Mouse (Mus musculus): ENCODE measurements around the gene Sgcb.
"Not testable (repeated sequence)": the region's sequence is repeated elsewhere in the genome, so short reads cannot be mapped to it uniquely, and the experiment has no call there.

The Sgcb gene

GRCm38 (mm10) chr5:73632291-73632690, 15.3 kb downstream of the Sgcb start, which contains the start of gene Lrrc66:
Gene Lrrc66, minus strand, starts transcription at chr5:73632526.
- DNase-seq = no peak

- no peak for DNase-seq
Measured at GRCm38 (mm10) chr5:73631001-73631558, 16.5 kb downstream of the Sgcb start.

GRCm38 (mm10) chr5:73630141-73630540, 17.4 kb downstream of the Sgcb start:
- peak; percentile 28 for DNase-seq

- DNase-seq = no peak
Measured at GRCm38 (mm10) chr5:73627991-73628390, 19.6 kb downstream of the Sgcb start.

DNA sequence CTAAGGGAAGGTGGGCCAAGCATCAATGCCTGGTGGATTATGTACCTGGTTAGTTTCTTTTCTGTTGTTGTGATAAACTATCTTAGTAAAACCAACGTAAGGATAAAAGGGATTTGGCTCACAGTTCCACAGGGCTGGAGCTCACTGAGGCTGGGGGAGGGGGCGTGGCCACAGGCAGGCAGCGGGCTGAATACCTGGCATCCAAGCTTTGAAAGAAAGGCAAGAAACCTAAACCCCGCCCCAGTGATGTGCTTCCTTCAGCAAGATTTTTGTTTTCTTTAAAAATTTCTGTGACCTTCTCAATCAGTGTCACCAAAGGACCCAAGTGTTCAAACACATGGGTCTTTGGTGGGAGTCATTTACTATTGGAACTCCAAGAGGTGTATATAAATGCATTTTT, 20.0 kb downstream of the Sgcb start:
- no peak for DNase-seq

DNA sequence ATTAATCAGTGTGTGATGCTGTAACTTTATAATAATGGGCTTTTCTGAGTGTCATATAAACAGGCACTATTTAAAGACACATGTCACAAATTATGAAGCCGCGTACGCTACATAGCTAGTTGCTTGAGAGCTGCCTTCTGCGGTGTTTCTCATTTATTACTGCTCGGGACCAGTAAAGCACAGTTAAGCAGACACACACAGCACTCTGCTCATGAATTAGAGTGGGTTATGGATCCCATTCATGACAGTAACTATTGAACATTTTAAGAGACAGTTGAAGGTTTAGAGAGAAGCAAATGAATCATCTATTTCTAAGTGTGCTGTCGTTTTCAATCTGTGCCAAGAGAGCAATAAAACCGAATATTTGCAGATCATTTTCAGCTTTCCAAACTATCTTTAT, 20.7 kb downstream of the Sgcb start:
- no peak for DNase-seq

DNA sequence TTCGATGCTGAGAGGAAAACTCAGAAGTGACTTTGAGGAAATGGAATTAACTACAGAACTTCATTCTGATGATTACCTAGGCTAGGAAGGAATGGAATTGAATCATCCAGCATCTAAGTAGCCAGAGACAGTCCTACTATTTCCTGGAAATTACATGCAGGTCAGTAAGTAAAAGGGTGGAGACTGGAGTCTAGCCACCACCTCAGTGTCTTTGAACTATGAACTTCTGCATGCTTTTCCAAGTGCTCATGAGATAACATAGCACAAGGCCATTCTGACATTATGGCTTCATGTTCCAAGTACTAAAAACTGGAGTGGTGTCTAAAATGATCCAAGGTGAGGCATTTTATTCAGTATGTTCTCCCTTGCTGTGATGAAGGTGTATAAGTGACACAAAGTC, 22.1 kb downstream of the Sgcb start:
- DNase-seq = no peak

DNA sequence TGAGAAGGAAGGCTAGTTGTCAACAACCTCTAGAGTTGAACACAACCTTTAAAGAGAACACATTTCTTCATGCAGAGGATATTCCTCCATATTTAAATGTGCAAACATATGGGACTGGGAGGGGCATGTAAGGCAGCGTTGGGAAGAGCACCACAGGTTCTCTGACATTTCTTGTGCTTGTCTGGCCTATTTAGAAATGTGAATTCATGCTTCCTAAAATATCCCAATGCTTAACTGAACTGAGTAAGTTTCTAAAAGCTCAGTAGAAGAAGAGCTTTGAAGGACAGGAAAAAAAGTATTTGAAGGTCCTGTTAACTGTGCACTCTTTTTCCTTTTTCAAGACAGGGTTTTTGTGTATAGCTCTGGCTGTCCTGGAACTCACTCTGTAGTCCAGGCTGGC, 28.6 kb downstream of the Sgcb start:
- no peak for DNase-seq

DNA sequence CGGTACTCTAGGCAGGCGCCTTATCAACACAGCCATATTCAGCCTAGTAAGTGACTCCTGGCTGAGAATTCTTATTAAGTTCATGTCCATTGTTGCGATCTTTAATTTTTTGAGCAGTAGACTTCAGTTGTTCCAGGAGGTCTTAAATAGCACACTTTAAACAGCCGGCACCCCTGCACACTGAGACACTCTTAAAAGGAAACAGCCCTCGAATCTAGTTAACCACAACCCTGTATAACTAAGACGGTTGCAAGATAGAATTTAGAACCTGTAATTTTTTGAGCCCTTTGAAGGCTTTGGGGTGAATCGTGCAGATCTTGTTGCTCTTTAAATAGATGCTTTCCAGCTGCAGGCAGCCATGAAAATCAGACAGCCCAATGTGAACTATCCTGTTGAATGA, 32.4 kb downstream of the Sgcb start:
- no peak for DNase-seq

DNA sequence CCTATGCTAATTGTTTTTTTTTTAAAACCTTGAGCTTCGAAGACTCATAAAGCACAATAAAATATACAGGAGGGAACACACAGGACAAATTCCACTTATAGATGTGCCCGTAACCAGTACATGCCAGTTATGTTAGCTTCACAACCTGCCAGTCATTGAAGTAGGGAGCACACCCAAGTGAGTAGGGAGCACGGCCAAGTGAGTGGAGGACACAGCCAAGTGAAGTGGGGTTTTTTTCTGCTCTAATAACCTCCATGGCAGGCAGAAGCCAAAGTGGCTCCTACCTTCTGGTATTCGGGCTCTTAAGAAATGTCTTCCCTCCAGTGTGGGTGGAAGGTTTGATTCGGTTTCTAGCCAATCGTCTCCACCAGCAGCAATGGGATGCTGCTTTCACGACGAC, 34.3 kb downstream of the Sgcb start:
- DNase-seq = no peak

- no peak for DNase-seq
Measured at GRCm38 (mm10) chr5:73611071-73611470, 36.5 kb downstream of the Sgcb start.

DNA sequence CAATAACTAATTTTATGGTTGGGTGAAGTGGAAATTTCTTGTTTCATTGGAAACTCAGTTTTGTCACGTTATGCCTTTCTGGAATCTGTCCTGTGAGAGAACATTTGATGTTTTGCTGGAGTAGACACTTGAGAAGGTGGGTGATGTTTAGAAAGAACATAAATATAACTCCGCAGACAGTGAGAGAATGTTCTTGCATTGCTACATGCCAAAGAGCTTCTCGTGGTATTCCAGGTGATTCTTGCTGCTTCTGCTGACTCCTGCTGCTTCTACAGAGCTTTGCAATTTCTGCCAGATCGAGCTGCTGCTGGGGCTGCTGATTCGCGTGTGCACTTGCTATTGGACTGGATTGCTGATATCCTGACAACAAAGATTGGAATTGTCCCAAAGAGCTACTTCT, 42.6 kb downstream of the Sgcb start:
- no peak for DNase-seq

- DNase-seq = no peak
Measured at GRCm38 (mm10) chr5:73604542-73604941, 43.0 kb downstream of the Sgcb start.

DNA sequence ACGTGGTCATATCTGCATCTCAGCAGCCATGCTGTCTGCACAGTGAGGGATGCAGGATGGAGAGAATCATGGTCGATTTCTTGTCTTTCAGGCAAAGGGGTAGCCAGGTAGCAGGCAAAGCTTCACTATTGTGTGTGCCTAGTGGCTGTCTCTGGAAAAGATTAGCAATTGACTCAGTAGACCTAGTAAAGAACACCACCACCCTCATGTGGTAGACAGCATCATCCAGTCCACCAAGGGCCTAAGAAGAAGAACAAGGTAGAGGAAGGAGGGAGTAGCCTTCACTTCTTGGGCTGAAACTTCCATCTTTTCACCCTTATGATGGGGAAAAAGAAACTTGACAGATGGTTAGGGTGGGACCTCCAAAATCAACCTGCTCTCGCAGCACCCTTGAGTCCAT, 44.7 kb downstream of the Sgcb start:
- peak; percentile 6 for DNase-seq

DNA sequence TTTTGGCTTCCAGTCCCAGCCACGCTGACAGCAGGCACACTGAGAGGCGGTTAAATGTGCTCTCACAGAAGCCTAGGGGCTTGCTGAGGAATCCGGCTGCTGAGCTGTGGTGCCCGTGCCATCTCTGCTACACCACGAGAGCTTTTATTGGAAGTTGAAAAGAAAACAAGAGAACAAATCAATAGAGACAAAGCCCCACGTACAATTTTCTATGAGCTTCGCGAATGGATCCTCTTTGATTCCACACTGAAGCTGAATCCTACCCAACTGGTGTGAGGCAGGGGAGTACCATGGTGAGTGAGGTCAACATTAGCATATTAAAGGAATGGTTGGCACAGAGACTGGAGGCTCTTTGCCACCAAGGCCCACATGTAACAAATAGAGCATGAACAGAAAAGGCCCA, 46.2 kb downstream of the Sgcb start:
- DNase-seq = no peak

GRCm38 (mm10) chr5:73599991-73600390, 47.6 kb downstream of the Sgcb start:
- DNase-seq = no peak

DNA sequence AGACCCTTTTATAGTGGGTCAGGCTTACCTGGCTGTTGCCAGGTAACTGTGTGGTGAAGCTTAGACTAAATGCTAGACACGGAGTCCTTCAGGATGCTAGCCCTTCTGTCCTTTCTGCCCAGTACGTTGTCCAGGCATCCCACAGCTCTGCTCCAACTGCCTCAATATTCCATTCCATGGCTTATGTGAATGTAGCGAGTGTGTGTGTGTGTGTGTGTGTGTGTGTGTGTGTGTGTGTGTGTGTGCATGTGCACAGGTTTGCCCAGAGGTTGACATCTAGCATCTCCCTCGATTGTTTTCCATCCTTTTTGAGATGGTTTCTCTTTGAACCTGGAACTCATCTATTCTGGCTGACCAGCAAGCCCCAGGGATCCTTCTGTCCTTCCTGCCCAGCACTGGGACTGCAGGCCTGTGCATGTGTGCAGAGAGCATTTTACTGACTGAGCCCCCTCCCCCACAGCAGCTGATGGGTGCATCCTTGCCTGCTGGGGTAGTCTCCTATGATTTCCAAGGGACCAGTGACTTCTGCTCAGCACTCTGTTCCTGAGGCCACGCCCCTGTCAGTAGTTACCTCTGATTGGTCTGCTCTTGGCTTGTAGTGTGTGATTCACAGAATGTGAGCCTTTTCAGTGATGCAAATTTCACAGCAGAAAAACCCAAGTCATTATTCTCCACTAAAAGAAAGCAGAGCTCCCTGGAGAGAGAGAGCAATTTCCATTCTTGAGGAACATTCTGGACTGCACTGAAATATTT, 48.5 kb downstream of the Sgcb start:
- DNase-seq = no peak

- DNase-seq = no peak
Measured at GRCm38 (mm10) chr5:73587119-73587518, 60.5 kb downstream of the Sgcb start.

DNA sequence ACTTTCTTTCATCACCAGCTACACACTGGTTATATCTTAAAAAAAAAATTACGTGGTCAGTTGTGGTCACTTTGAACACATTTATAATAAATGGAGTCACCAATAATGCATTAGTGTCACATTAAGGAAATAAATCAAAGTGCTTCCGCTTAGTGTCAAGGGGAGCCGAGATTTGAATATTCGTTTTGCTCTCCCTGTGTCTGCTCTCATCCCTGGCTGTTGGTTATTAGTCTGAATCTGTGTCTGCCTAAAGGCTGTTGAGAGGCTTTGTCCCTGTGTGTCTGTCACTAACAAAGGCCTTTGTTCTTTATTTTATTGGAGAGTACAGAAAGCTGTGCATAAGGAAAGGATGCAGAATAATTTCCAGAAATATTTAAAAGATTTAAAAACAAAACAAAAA, 61.0 kb downstream of the Sgcb start:
- DNase-seq = no peak

DNA sequence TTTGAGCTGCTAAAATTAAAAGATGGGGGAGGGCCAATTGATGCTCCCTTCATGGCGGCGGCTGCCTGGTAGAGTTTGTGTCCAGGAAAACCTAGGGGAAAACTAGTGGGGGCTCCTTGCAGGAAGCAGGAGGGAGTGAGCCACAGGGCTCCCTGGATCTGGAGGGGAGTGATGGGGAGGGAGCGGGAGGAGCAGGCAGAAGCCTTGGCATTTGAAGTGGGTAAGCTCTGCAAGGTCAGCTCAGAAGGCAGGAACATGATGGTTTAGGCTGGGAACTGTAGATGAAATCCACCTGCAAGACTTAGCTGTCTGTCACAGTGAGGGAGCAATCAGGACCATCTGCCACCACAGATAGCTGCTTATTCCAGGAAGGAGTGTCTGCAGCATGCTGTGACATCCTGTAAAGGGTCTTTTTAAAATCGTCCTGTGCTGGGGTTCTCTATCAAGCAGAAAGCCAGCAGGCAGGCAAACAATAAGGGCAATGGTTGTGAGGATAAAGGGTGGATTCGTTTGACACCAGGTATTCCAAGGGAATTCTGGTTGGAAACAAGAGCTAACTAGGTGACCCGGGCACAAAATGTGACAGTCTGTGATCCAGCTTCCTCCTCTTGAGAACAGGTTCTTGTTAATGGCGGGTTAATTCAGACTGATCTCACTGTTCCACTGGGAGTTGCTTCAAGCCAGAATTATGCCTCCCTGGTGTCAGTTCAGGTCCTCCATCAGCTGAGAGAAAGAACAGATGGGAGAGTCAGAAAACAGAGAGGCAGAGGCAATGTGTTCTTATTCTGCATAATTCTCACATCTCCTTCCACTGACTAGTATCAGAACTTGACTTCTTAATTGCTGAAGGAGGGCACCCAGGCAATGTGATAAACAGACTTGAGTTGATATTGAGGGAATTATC, 62.1 kb downstream of the Sgcb start:
- DNase-seq = no peak

- DNase-seq = not testable (repeated sequence)
Measured at GRCm38 (mm10) chr5:73584011-73584410, 63.6 kb downstream of the Sgcb start.
